Mouse (Mus musculus) induced T-regulatory cell, adult 2 months (primary cell): ENCODE measurements at regions not wholly inside any gene's neighbourhood (a gene's known extent, or its start where the extent isn't known, plus 50 kb on each side); places are given as distances from the start of the nearest gene placed in this dataset.

Experiments
- DNase-seq: peaks from one replicate; pipeline ENCODE4 v3.0.0-alpha.2; 2012; ENCODE audit warnings: low read depth

DNA sequence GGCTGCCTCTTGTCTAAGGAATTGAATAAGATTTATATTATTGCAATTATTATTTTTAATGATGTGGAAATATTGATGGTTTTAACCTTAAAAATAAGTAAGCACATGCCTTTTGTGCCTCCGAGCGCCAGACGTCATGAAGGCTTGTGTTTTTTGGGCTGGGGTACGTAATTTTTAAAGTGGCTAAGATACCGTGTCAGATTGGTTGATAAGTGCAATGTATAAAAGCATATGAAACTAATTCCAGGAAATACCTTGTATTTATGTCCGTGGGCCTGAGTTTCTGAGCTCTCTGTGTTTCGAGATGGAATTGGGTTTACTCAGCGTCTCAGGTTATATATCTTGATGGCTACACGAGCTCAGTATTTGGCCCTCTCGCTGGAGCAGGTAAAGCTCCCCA lies 414.7 kb downstream of the Med13l start:
- no peak for DNase-seq

DNA sequence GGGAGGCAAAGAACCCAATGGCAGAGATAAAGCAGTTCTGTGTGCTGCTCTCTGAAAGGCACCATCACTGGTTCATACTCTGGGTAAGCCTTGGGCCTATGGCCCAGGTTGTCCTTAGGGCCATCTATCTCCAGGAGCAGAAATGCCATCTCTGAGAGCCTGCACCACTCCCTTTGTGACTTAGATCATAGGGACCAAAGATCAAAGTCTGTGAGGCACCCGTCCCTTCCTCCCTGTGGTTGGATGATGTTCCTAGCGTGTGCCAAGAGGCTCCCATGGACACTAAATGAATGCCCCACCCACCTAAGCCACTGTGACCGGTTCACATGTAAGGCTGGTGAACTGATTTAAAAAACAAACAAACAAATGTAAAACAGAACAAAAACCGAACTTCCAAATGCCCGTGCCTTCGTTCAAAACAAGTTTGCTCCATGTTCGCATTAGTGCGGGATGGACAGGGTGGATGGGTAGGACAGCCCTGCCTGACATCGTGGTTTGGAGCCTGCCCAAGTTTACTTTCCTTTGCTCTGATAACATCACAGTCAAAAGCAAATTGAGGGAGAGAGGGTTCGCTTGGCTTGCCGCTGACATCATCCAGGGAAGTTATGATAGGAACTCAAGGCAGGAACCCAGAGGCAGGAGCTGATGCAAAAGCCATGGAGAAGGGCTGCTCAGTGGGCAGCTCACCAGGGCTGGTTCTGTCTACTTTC lies 418.6 kb downstream of the Med13l start:
- DNase-seq = no peak

DNA sequence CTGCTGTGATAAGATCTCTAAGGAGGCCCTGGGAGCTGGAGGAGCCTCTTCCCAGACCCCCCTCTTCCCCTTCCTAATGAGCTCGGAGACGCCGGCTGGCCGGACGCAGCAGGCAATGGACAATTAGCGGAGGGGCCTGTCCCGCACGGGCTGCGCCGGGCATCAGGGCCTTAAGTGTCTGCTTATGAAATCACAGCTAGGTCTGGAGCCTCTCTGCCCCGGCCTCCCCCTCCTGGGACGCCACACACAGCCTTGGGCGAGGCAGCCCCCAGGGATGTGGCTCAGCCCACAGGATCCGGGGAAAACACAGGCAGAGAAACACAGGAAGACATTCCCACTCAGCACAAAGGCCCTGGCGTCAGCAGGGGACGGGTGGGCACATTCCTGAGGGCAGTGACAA lies 420.6 kb downstream of the Med13l start:
- no peak for DNase-seq

DNA sequence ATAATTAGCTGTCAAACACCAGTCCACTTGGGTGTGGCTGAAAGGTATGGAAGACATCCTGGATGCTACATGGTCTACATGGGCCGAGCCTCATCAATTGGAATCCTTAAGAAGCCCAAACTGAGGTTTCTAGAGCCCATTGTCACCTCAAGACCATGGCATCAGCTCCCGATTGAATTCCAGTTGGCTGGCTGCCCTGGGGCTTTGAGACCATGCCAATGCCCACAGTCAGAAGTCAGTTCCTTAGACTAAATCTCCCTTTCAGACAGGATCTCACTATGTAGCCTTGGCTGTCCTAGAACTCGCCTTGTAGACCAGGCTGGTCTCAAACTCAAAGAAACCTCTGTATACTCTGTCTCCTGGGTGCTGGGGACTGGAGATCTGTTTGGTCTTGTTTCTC lies 423.8 kb downstream of the Med13l start:
- DNase-seq = no peak

DNA sequence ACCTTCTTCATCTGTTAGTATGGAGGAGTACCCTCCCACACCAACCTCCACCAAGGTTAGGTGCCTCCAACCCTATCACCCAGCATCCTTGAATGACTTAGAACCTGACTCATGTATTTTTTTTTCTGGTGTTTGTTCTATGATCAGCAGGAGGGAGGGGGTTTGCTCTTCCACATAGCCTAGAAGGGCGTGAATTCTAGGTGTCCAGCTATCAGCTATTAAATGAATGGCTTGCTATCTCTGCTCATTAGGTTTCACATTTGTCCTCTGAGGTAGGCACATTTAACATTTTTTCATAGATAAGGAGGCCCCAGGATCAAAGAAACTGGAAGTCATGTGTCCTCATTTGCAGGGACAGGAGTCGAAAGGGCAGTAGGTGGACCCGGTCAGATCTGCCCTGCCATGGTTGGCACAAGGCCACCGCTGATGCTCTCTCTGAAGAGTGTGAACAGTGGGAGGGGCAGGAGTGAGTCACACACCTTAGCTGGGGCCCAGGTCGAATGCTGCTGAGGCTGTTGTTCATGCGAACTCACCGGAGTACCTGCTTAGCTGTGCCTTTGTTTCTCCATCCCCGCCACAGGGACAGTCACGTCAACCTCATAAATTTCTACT lies 424.4 kb downstream of the Med13l start:
- DNase-seq = no peak

DNA sequence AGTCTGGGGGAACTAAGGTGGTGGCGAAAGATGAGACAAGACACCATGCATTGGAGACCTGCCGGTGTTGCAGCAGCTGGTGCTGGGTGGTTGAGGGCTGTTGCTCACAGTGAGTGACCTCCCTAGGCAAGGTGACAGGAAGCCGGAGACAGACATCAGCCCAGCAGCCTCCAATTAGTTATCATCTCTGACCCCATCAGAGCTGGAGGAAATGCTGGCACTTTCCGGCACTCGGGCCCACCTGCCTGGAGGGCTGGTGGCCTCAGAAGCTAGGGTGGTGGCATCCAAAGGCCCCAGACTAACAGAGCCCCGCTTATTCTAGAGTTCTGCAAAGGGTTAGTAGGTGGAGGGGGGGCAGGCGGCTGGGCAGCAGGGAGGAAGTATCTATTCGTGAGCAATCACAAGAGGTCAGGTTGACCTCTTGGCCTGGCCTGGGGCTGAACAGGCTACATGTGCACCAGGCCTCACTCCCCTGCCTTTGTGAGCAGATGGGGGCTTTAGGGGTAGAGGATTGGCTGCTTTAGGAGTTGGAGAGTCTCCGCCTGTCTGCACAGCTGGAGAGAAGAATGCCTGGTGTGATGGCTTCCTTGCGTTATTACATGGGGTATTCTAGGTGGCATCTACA lies 427.0 kb downstream of the Med13l start:
- no peak for DNase-seq

DNA sequence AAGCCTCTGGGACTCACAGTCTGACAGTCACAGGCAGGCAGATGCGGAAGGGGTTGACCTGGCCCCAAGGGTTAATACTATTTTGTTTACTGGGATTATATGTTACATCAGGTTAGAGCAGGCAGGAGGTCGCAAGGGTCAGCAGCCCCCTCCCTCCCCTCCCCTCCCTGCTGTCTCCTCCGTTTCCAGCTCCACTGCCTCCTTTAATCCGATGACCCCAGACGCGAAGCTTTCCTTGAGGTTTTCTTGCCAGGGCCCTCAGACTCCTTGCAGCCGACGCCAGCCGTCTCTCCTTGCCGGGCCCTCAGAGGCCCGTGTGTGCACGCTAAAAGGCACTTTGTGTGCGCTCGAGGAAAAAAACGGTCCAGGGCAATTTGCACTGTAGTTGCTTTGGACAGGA lies 438.6 kb downstream of the Med13l start:
- DNase-seq = no peak

DNA sequence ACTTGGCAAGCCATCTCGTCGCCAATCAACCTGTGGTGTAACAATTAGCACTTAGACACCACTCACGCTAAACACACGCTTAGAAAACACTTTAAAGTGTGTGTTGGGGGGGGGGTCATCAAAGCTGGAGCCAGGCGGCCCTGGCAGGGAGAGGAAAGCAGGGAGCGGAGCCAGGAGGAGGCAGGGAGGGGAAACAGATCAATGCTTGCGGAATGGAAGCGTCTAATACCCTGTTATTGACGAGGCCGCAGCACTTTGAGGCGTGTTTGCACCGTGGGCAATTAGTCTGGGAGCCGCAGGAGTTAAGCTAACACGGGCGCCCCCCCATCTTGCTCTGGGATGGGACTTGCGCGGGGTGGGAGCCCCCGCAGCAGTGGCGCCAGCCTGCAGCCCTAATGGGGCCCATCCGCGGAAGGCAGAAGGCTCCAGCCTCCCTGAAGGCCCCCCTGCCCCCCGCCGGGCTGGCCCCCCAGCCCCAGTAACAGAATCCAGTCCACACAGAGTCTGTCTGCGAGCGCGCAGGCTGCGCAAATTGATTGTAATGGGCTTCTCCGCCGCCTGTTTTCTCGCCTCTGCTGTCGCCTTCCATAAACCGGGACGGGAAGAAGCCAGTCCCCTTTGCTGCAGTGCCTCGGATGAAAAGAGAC lies 445.5 kb downstream of the Med13l start:
- DNase-seq = no peak

DNA sequence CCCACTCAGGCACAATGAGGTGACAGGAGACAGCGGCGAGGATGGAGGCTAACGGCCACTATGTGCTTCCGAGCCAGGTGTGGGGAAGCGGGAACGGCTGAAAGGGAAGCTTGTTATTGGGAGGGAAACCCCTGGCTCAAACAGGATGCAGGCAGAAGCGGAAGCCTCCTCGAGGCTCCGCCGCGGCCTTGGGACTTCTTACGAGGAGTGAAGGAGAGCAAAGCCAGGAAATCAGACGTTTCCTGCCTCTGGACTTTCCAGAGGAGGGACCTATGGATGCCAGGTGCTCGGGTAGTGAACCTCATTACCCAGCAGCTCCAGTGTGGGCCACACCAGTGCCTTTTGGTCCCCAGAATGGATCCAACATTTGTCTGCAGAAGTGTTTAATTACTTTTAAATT lies 449.6 kb downstream of the Med13l start:
- DNase-seq = no peak

DNA sequence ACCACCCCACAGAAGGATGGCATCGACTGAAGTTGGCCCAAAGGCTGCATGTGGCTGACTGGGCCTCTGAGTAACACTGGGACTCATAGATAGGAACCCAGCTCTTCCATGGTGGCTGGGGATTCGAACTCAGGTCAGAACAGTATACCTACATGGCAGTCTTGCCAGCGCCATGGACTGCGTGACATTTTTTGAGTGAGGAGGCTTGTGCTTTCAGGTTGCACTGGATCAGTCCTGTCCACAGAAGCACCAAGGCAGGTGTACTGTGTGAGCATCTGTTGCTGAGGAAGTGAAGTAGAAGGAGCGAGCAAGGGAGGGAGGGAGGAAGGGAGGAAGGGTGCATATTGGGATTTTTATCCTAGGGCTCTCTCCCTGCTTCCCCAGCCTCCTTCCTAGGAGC lies 454.7 kb downstream of the Med13l start:
- no peak for DNase-seq

DNA sequence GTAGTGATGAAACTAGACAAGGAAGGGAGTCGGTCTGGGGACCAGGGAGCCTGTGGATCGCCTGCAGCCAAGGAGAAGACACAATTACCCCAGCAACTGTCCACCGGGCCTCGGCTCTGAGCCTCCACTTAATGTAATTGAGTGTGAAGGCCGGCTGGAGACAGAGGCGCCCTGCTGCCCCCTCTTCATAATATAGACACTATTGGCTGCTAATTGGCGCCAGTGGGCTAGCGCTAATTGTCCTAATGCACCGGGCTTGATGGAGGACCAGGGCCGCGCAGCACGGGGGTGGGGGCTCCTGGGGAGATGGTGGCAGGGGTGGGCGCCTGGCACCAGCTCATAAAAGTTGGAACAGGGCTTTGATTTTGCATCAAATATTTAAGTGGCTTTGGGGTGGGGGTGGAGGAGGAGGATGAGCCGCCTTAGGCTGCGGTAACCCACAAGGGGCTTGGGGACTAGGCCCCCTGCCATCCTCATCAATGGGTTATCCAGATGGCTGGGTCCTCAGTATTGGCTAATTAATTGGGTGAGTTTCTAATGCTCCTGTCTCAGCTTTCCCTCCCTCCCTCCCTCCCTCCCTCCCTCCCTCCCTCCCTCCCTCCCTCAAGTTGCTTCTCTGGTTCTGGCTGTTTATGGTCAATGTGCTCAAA lies 455.3 kb downstream of the Med13l start:
- no peak for DNase-seq

DNA sequence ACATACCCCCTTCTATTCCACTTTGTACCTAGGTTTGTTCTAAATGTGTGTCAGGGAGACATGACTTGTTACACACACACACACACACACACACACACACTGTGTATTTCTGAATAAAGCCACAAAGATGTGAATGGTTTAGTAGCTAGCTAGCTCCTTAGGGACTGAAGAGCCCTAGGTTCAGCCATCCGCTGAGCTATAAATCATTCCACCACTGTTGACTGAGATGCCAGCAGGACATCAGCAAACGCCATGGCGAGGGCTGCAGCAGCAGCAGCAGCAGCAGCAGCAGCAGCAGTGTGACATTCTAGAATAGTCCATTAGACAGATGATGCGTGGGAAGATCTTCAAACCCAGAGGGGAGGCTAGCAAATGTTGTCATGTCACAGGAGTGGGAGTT lies 455.9 kb downstream of the Med13l start:
- no peak for DNase-seq

DNA sequence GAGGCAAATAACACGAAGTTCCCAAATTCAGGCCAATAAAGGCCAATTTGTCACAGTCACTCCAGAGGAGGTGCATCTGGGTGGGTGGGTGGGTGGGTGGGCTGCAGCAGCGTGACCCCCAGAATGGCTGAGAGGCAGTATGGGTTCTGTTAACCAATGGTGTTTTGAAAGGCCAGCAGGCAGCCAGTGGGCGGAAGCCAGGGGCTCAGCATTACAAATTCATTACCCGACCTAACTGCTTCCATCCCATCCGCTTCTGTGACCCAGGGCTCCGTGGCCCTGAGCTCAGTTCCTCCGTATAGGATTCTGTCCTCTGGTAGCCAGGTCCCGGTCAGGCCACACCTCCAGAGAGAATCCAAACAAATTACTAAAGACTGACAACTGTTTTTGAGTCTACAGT lies 463.5 kb downstream of the Med13l start:
- no peak for DNase-seq

DNA sequence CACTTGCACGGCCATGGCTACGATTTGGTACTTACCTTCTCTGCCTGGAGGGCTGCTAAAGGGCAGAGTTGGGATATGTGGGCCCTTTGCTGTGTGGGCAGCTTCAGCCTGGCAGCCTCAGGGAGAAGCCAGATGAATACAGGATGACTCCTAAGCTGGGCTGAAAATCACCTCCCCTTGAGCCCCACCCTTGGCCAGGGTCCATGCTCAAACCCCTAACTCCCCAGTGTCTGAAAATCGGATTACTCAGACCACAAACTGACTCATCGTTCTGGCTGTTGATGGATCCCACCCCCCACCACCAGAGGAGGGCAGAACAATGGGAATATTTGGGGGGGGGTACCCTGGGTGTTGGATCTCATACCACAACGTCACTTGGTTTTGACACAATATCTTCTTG lies 471.6 kb downstream of the Med13l start:
- DNase-seq = no peak

DNA sequence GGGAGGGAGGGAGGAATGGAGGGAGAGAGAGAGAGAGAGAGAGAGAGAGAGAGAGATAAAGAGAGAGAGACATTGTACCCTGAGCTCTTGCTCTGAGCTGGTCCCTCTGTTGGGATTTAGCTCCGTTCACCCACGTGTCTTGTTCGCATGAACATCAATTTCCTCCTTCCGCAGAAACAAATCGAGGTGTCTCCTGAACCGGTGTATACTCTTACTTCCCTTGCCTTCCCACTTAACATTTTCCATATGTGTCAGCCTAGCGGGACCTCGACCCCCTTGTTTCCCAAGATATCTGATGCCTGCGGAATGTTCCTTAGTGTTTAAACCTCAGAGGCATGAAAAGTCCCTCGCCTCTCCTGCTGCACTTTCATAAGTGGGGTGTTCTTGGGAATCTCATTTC lies 484.1 kb downstream of the Med13l start:
- no peak for DNase-seq

DNA sequence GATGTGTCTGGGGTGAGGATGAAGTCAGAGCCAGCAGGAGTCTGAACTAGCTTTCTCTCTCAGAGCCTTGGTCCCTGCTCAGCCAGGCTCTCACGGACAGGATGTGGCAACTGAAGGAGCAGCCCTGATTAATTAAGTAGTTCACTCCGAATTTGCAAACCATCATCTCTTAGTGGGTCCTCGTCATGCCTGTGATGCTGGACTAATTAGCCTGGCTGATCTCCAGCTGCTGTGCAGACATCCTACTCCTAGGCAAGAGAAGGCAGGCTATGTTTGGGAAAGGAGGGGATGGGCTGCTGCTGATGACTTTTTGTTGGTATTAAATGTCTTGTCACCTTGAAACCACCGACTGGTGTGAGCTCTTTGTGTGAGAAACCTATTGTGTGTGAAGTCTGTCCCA lies 487.1 kb downstream of the Med13l start:
- DNase-seq = no peak

DNA sequence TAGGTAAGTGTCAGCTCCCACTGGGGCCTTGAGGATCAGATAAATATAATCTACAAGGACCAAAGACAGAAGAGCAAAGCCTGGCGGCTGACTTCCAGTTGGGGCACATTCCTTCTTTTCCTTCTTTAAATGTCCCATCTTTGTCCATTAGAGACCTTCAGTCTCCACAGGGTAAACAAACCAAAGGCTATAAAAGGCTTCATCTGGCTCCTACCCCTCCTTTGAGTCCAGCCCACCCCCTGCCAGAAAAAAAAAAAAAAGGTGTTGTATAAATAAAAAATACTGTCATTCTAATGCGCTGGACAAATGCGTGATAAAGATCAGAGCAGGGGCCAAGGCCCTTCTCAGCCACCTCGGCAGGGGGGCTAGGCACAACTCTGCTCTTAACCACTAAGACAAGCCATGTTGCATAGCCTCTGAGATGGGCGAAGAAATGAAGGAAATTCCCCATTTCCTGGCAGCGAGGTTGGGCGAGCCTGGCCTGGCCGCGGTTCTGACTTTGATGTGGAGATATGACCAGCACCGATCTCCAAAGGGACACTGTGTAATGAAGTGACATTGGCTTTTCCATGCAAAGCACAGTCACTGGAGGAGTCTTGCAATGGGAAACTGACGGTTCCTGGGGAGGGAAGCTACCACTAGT lies 492.0 kb downstream of the Med13l start:
- no peak for DNase-seq

DNA sequence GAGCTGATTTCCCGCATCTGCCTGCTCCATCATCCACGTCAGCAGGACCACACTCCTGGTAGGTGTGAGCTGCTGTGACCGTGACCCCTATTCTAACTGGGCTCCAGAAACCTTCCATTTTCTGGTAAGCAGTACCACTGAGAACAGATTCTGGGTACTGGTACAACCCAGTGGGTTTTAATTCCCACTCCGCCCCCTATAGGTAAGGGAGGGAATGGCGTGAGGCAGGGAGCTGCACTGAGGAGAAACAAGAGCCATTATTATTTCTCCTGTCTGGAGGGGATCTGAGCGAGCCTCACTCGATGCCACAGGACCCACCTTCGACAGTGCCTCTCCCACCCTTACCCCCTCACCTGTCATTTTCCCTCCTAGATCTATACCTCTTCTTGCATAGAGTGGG lies 493.3 kb downstream of the Med13l start:
- no peak for DNase-seq

DNA sequence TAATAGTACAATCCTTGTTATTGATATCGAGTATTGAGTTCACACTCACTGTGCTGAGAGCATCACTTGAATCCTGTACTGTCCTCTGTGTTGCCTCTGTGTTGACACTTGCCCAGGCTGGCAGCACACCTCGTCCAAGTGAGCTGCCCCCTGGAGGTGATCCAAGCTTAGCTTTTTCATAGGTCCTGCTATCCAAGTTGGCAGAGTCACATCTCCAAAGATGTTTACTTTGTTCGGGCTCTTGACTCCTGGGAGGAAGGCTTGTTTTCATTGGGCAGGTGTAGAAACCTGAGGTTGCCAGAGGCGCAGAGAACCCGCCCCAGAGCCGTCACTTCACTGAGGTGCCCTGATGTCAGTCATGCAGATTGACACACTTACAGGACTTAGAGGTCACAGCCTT lies 493.9 kb downstream of the Med13l start:
- DNase-seq = no peak

DNA sequence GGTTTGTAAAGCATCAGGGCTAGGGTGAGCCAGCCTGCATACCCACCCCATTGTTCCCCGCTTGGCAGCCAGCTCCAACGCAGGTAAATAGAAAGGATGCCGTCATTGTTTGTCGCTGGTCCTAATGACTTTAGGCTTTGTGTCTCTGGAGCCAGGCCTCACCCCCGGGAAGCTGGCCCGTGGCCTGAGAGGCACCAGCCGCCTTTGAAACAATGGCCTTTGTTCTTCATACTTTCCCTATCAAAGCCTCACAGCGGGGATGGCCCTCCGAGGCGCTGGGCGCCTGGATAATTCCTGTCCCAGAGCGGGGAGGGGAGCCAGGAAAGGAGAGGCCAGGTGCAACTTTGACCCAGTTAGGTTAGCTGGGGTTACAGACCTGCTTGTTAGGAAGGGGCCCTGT lies 495.0 kb downstream of the Med13l start:
- DNase-seq = no peak

DNA sequence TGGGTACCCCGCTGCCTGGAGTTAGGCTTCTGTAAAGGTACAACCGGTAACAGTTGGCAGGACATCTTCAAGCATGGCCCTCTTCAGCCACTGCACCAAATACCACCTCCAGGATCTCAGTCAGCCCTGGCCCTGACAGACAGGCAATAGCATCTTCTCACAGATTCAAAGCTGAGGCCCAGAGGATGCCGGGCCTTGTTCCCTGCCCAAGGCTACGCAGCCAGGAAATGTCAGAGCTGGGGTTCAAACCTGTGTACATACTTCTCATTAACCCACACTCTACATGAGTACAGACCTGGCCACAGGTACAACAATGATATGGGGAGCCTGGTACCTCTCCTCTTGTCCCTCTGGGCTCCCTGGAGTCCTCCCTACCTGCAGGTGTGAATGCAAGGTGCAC lies 497.3 kb downstream of the Med13l start:
- DNase-seq = no peak

DNA sequence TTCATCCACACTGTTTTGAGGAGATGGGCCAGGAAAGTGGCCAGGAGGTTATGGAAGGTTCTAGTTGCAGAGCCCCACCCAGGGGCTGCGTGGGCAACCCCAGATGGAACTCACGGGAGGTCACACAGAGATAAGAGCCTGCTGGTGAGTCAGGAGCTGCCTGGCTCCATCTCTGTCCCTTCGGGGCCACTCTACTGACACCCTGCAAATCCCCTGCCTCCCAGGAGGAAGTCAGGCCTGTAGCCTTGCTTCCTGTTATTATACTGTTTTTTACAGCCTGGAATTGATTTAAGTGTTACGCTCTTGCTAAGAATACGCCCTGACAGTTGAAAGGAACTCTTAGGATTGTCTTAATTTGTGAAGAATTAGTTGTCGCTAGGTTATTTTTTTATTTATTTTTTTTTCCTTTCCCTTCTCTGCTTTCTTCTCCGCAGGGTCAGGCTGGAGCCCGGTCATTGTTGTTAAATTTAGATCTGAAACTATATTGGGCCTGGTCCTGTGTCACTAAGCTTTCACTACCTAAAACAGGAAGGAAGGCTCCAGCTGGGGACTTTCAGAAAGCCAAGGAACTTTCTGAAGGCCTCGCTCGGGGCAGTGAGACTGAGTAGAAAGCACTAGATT lies 497.9 kb downstream of the Med13l start:
- DNase-seq = no peak
